In genomic region chr11:101360651-101361113, GRCm38 (mm10) we compare ENCODE assay signal across 1 mouse cellular context.
TF ChIP-seq lines count a peak whose summit lies in the region.

No protein-coding gene starts in this region.

TF ChIP-seq in CH12.LX, 34 proteins besides CTCF, POLR2A, EP300 and RAD21:
- TF ChIP-seq USF1 (IDR thresholded peaks at IDR 0.05; ENCODE audit: low read depth, low read length) (peak; percentile 70), USF2 (conservative IDR thresholded peaks at IDR 0.05; ENCODE audit: low read depth, low read length) (peak; percentile 34; the same call in 1 of the 2 replicates), BHLHE40 (IDR thresholded peaks at IDR 0.05; ENCODE audit: low read depth, low read length) (peak; percentile 47), MEF2A (IDR thresholded peaks at IDR 0.05; ENCODE audit: borderline replicate concordance, low read depth, low read length) (peak; percentile 49; the same call in 1 of the 2 replicates), JUN (IDR thresholded peaks at IDR 0.05; ENCODE audit: insufficient read depth, low read depth, low read length) (no peak)
TF ChIP-seq in CH12.LX: peak in this region for 4.
